Comparison of ENCODE assay signal across 22 mouse cellular contexts in genomic region chr1:98131244-98131643, GRCm38 (mm10). TPM values are rescaled to one million over a fixed set of nuclear protein-coding genes. Genes with fewer than 3 reads are reported as not detected.
DNase-seq lines count a peak whose midpoint lies in the region; ATAC-seq and TF ChIP-seq lines count a peak whose summit lies in the region.
"Had no signal": no experiment of that assay in that cellular context is flagged by ENCODE, and none has a peak within 500 bp of the region (broad histone marks: within the 10 kb centered on the region; RNA-seq: fewer than 3 reads in every experiment).

No protein-coding gene starts in this region.

- no peaks in the 10 kb centered on the region for H3K27me3 ChIP-seq in lung, postnatal 0 days (replicated peaks; ENCODE audit: insufficient read depth, low read length)
- H3K27me3 ChIP-seq: embryonic facial prominence, embryonic 13.5 days; limb, embryonic 12.5 days; liver, embryonic 13.5 days; lung, embryonic 15.5 days; midbrain, embryonic 15.5 days had no signal

- DNase-seq in lung, postnatal 0 days (ENCODE audit: low spot score): peak; percentile 48
- DNase-seq in lung, postnatal 14 days: no peak
- DNase-seq in skeletal muscle tissue, adult 2 months (ENCODE audit: low read depth, low spot score): peak; percentile 1
- DNase-seq in kidney, postnatal 25 days: no peak
- DNase-seq in kidney, adult 9 months: no peak
- DNase-seq: adrenal gland, postnatal 25 days; cerebellum, adult 9-10 months; heart, postnatal 36 days; kidney, adult 8-10 months; liver, embryonic 13.5 days; right cerebral cortex, postnatal 25 days; thymus, postnatal 36 days had no signal

- 42% methylated on average over 4 of the region's 4 CpGs for WGBS in lung, postnatal 0 days

- H3K4me3 ChIP-seq in lung, postnatal 0 days (ENCODE audit: low read depth, low read length): no peak overlapping the region
- H3K4me3 ChIP-seq: embryonic facial prominence, embryonic 13.5 days; heart, embryonic 10.5 days; limb, embryonic 12.5 days; liver, embryonic 13.5 days; lung, embryonic 15.5 days; midbrain, embryonic 15.5 days had no signal

- no peak for ATAC-seq in lung, postnatal 0 days
- ATAC-seq in activated CD4-positive, CD25-positive, alpha-beta regulatory T cell, adult 4 months: peak; percentile 73
- ATAC-seq in hematopoietic stem cell, adult 5-6 weeks (replicated peaks in 1 of 2; ENCODE audit: insufficient read depth in 1 of 2, low FRiP score in 2 of 2, low TSS enrichment in 1 of 2, low read depth in 1 of 2, poor library complexity in 2 of 2, severe bottlenecking in 2 of 2): peak; percentile 23 to 49; a peak in 3 of 4 replicates
- ATAC-seq: forebrain, embryonic 14.5 days; hindbrain, postnatal 0 days had no signal

- H3K9me3 ChIP-seq in lung, postnatal 0 days (ENCODE audit: low read length): no peaks in the 10 kb centered on the region
- H3K9me3 ChIP-seq: embryonic facial prominence, embryonic 13.5 days; heart, embryonic 10.5 days; limb, embryonic 12.5 days; liver, embryonic 13.5 days; lung, embryonic 15.5 days; midbrain, embryonic 15.5 days had no signal

- no peak for TF ChIP-seq EP300 in lung, postnatal 0 days (IDR thresholded peaks at IDR 0.05)

- H3K4me2 ChIP-seq in lung, postnatal 0 days (replicated peaks; ENCODE audit: low read depth, low read length): no peak overlapping the region
- H3K4me2 ChIP-seq: embryonic facial prominence, embryonic 13.5 days; limb, embryonic 12.5 days; liver, embryonic 13.5 days; lung, embryonic 15.5 days; midbrain, embryonic 15.5 days had no signal

- H3K36me3 ChIP-seq in lung, postnatal 0 days (ENCODE audit: insufficient read depth, low read length): no peaks in the 10 kb centered on the region
- H3K36me3 ChIP-seq: embryonic facial prominence, embryonic 13.5 days; G1E; heart, embryonic 10.5 days; limb, embryonic 12.5 days; liver, embryonic 13.5 days; lung, embryonic 15.5 days; midbrain, embryonic 15.5 days had no signal

- no peaks in the 10 kb centered on the region for H3K4me1 ChIP-seq in lung, postnatal 0 days (ENCODE audit: insufficient read depth, low read depth, low read length)
- H3K4me1 ChIP-seq: embryonic facial prominence, embryonic 13.5 days; heart, embryonic 10.5 days; limb, embryonic 12.5 days; lung, embryonic 15.5 days; midbrain, embryonic 15.5 days had no signal

- TF ChIP-seq CTCF in lung, postnatal 0 days (IDR thresholded peaks at IDR 0.05): no peak

- H3K9ac ChIP-seq in lung, postnatal 0 days (replicated peaks; ENCODE audit: low read depth): no peak overlapping the region
- H3K9ac ChIP-seq: embryonic facial prominence, embryonic 13.5 days; limb, embryonic 12.5 days; liver, embryonic 13.5 days; lung, embryonic 15.5 days; midbrain, embryonic 15.5 days had no signal

- H3K27ac ChIP-seq in lung, postnatal 0 days (ENCODE audit: low read length): no peak overlapping the region
- H3K27ac ChIP-seq: embryonic facial prominence, embryonic 13.5 days; heart, embryonic 10.5 days; hindbrain, postnatal 0 days; limb, embryonic 12.5 days; liver, embryonic 13.5 days; lung, embryonic 15.5 days had no signal

RNA-seq across cellular contexts. Expression of gene Pam, which starts 35.8 kb away (rescaled TPM):
- 90.3 and 96.6 TPM in 2 replicates for polyA plus RNA-seq in lung, postnatal 0 days (2015; fragmentation: Nextera tagmentation; extraction: Ambion mirVana)
- 1 to 10 TPM; 2.6 to 4.8 TPM for polyA plus RNA-seq in activated CD4-positive, CD25-positive, alpha-beta regulatory T cell, adult 4 months (2017; shearing (Covaris generic))
- 45.2 and 59.2 TPM in 2 replicates for total RNA-seq in hematopoietic stem cell, adult 5-6 weeks (2017)
- polyA plus RNA-seq: G1E had no signal

Comparison
In these comparisons a context has a peak if more than half of its experiments do, and no peak if none do; other contexts are left out.
1. DNase-seq: peak in lung, postnatal 0 days (single experiment) and skeletal muscle tissue, adult 2 months (single experiment); none in lung, postnatal 14 days (single experiment), kidney, postnatal 25 days (0 of 2) and kidney, adult 9 months (single experiment).
2. RNA of gene Pam, which starts 35.8 kb away (polyA plus RNA-seq): 90.3 to 96.6 TPM in lung, postnatal 0 days; 2.6 to 4.8 TPM in activated CD4-positive, CD25-positive, alpha-beta regulatory T cell, adult 4 months; every median in the first group is over 10 times any median in the second.